Mouse (Mus musculus): ENCODE measurements around the gene Gnai3.

DNA sequence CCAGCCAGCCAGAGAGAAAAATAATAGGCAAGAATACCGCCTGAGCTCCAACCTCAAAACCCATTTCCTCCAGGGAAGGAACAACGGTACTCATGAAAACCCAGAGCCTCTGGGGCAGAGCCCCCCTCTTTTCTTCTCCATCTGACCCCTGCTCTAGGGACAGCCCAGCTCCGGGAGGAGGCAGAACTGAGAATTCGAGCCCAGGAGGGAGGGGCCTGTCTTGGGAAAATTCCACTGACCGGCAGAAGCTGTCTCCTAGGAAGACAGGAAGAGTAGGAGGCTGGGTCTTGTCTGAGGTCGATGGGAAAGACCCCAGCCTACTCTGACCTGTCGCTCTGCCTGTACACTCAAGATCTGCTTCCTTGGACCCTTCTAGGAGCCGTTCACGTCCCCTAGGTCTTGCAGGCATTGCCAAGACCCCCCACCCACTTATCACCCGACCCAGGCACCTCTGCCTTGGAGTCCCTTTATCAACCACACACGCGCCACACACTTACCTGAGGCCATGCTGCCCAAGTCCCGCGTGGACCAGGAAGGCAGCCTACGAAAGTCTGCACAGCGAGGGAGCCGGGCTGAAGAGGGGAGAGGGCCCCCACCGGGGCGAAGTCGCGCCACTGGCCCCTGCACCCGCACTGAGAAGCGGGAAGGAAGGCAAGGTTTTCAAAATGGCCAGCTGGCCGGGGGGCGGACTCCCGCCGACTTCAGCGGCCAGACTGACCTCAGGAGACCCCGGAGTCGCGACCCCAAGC is 60.1 kb downstream of the Gnai3 start:
- no peak for TF ChIP-seq CTCF (IDR thresholded peaks at IDR 0.05; ENCODE audit: low read depth)
- TF ChIP-seq EP300 (optimal IDR thresholded peaks at IDR 0.05) = no peak
